Mouse (Mus musculus): ENCODE measurements around the gene Agbl2.

DNA sequence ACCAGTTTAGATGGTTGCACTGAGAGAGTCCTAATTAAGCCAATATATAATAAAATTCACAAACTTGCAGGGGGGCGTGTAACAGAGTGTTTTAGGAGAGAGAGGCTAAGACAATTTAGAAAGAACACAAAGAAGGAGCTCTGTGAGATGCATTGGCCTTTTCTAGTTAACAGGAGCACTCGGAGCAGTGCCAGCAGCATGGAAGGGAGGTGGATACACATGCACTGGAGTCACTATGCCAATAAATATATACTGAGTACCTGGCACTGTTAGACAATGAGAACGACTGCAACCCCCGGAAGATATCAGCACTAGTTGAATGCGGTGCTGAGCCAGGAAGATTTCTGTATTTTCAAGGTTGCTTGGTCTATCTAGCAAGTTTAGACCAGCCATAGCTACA, 61.7 kb downstream of the Agbl2 start:
- no peak for TF ChIP-seq CTCF (IDR thresholded peaks at IDR 0.05; ENCODE audit: low read depth, low read length)
- TF ChIP-seq POLR2A (IDR thresholded peaks at IDR 0.05; ENCODE audit: extremely low read depth, insufficient read depth, low read length) = no peak
